Mouse (Mus musculus): ENCODE data around the gene Itpkc. TPM values are rescaled to one million over a fixed set of nuclear protein-coding genes. Genes with fewer than 3 reads are reported as not detected.
A peak's percentile ranks its signal among the peaks of the same experiment; 100 is the strongest.

Itpkc gene
- polyA plus RNA-seq, 1 experiment, result 4.1 TPM

- Histone ChIP-seq H3K27ac (ENCODE audit: control insufficient read depth, insufficient read depth, low read depth, low read length) (peak overlapping the region; percentile 58), H3K4me1 (ENCODE audit: control insufficient read depth, insufficient read depth, low read length) (peaks cover 28% of the 10 kb centered on the region), H3K36me3 (ENCODE audit: control insufficient read depth, insufficient read depth, low read length) (no peaks in the 10 kb centered on the region), H3K27me3 (ENCODE audit: control insufficient read depth, insufficient read depth, low read length) (no peaks in the 10 kb centered on the region), H3K4me3 (ENCODE audit: control insufficient read depth, low read depth, low read length) (peak overlapping the region; percentile 79)
- TF ChIP-seq CTCF (IDR thresholded peaks at IDR 0.05; ENCODE audit: control insufficient read depth, insufficient read depth, insufficient replicate concordance, low read depth, low read length) (no peak), POLR2A (IDR thresholded peaks at IDR 0.05; ENCODE audit: control insufficient read depth, low read depth, low read length) (no peak)
Measured at GRCm38 (mm10) chr7:27228865-27229264, 404 bp upstream of the Itpkc start.

GRCm38 (mm10) chr7:27227676-27228075 lies 785 bp downstream of the Itpkc start:
- Histone ChIP-seq H3K36me3 (ENCODE audit: control insufficient read depth, insufficient read depth, low read length) (no peaks in the 10 kb centered on the region), H3K4me3 (ENCODE audit: control insufficient read depth, low read depth, low read length) (peak overlapping the region; percentile 79), H3K27me3 (ENCODE audit: control insufficient read depth, insufficient read depth, low read length) (no peaks in the 10 kb centered on the region), H3K27ac (ENCODE audit: control insufficient read depth, insufficient read depth, low read depth, low read length) (peak overlapping the region; percentile 58), H3K4me1 (ENCODE audit: control insufficient read depth, insufficient read depth, low read length) (peaks cover 19% of the 10 kb centered on the region)
- TF ChIP-seq POLR2A (IDR thresholded peaks at IDR 0.05; ENCODE audit: control insufficient read depth, low read depth, low read length), result no peak
- TF ChIP-seq CTCF (IDR thresholded peaks at IDR 0.05; ENCODE audit: control insufficient read depth, insufficient read depth, insufficient replicate concordance, low read depth, low read length), result no peak

GRCm38 (mm10) chr7:27227276-27227675 lies 1.2 kb downstream of the Itpkc start:
- Histone ChIP-seq H3K27ac (ENCODE audit: control insufficient read depth, insufficient read depth, low read depth, low read length) (no peak overlapping the region), H3K4me3 (ENCODE audit: control insufficient read depth, low read depth, low read length) (peak overlapping the region; percentile 79), H3K27me3 (ENCODE audit: control insufficient read depth, insufficient read depth, low read length) (no peaks in the 10 kb centered on the region), H3K4me1 (ENCODE audit: control insufficient read depth, insufficient read depth, low read length) (peaks cover 16% of the 10 kb centered on the region), H3K36me3 (ENCODE audit: control insufficient read depth, insufficient read depth, low read length) (no peaks in the 10 kb centered on the region)
- no peak for TF ChIP-seq POLR2A (IDR thresholded peaks at IDR 0.05; ENCODE audit: control insufficient read depth, low read depth, low read length)
- no peak for TF ChIP-seq CTCF (IDR thresholded peaks at IDR 0.05; ENCODE audit: control insufficient read depth, insufficient read depth, insufficient replicate concordance, low read depth, low read length)

- peaks cover 16% of the 10 kb centered on the region for H3K4me1 ChIP-seq (ENCODE audit: control insufficient read depth, insufficient read depth, low read length)
- no peak overlapping the region for H3K27ac ChIP-seq (ENCODE audit: control insufficient read depth, insufficient read depth, low read depth, low read length)
- H3K36me3 ChIP-seq (ENCODE audit: control insufficient read depth, insufficient read depth, low read length), result no peaks in the 10 kb centered on the region
- TF ChIP-seq POLR2A (IDR thresholded peaks at IDR 0.05; ENCODE audit: control insufficient read depth, low read depth, low read length) (no peak), CTCF (IDR thresholded peaks at IDR 0.05; ENCODE audit: control insufficient read depth, insufficient read depth, insufficient replicate concordance, low read depth, low read length) (no peak)
- no peak overlapping the region for H3K4me3 ChIP-seq (ENCODE audit: control insufficient read depth, low read depth, low read length)
- no peaks in the 10 kb centered on the region for H3K27me3 ChIP-seq (ENCODE audit: control insufficient read depth, insufficient read depth, low read length)
Measured at GRCm38 (mm10) chr7:27224877-27225575, 3.4 kb downstream of the Itpkc start.

- Histone ChIP-seq H3K4me3 (ENCODE audit: control insufficient read depth, low read depth, low read length) (no peak overlapping the region), H3K36me3 (ENCODE audit: control insufficient read depth, insufficient read depth, low read length) (no peaks in the 10 kb centered on the region; the same call in 1 of the 2 replicates), H3K27me3 (ENCODE audit: control insufficient read depth, insufficient read depth, low read length) (no peaks in the 10 kb centered on the region), H3K4me1 (ENCODE audit: control insufficient read depth, insufficient read depth, low read length) (peaks cover 9% of the 10 kb centered on the region), H3K27ac (ENCODE audit: control insufficient read depth, insufficient read depth, low read depth, low read length) (no peak overlapping the region)
- no peak for TF ChIP-seq CTCF (IDR thresholded peaks at IDR 0.05; ENCODE audit: control insufficient read depth, insufficient read depth, insufficient replicate concordance, low read depth, low read length)
- TF ChIP-seq POLR2A (IDR thresholded peaks at IDR 0.05; ENCODE audit: control insufficient read depth, low read depth, low read length), result no peak
Measured at GRCm38 (mm10) chr7:27222538-27222937, 5.9 kb downstream of the Itpkc start.

GRCm38 (mm10) chr7:27221939-27222338 lies 6.5 kb downstream of the Itpkc start:
- Histone ChIP-seq H3K4me1 (ENCODE audit: control insufficient read depth, insufficient read depth, low read length) (peaks cover 3% of the 10 kb centered on the region), H3K4me3 (ENCODE audit: control insufficient read depth, low read depth, low read length) (no peak overlapping the region), H3K27ac (ENCODE audit: control insufficient read depth, insufficient read depth, low read depth, low read length) (no peak overlapping the region), H3K27me3 (ENCODE audit: control insufficient read depth, insufficient read depth, low read length) (no peaks in the 10 kb centered on the region), H3K36me3 (ENCODE audit: control insufficient read depth, insufficient read depth, low read length) (no peaks in the 10 kb centered on the region; the same call in 1 of the 2 replicates)
- TF ChIP-seq POLR2A (IDR thresholded peaks at IDR 0.05; ENCODE audit: control insufficient read depth, low read depth, low read length) (no peak), CTCF (IDR thresholded peaks at IDR 0.05; ENCODE audit: control insufficient read depth, insufficient read depth, insufficient replicate concordance, low read depth, low read length) (no peak)

- Histone ChIP-seq H3K4me3 (ENCODE audit: control insufficient read depth, low read depth, low read length) (no peak overlapping the region), H3K36me3 (ENCODE audit: control insufficient read depth, insufficient read depth, low read length) (peaks cover 1% of the 10 kb centered on the region; the same call in 1 of the 2 replicates), H3K4me1 (ENCODE audit: control insufficient read depth, insufficient read depth, low read length) (no peaks in the 10 kb centered on the region), H3K27me3 (ENCODE audit: control insufficient read depth, insufficient read depth, low read length) (no peaks in the 10 kb centered on the region), H3K27ac (ENCODE audit: control insufficient read depth, insufficient read depth, low read depth, low read length) (no peak overlapping the region)
- TF ChIP-seq CTCF (IDR thresholded peaks at IDR 0.05; ENCODE audit: control insufficient read depth, insufficient read depth, insufficient replicate concordance, low read depth, low read length), result no peak
- no peak for TF ChIP-seq POLR2A (IDR thresholded peaks at IDR 0.05; ENCODE audit: control insufficient read depth, low read depth, low read length)
Measured at GRCm38 (mm10) chr7:27219937-27220336, 8.5 kb downstream of the Itpkc start.
